Mouse (Mus musculus): ENCODE data around the gene Slc44a3. TPM values are rescaled to one million over a fixed set of nuclear protein-coding genes. Genes with fewer than 3 reads are reported as not detected.
"Not testable (repeated sequence)": the region's sequence is repeated elsewhere in the genome, so short reads cannot be mapped to it uniquely, and the experiment has no call there.

Gene Slc44a3
- polyA plus RNA-seq, 1 experiment: 26.1 TPM

DNA sequence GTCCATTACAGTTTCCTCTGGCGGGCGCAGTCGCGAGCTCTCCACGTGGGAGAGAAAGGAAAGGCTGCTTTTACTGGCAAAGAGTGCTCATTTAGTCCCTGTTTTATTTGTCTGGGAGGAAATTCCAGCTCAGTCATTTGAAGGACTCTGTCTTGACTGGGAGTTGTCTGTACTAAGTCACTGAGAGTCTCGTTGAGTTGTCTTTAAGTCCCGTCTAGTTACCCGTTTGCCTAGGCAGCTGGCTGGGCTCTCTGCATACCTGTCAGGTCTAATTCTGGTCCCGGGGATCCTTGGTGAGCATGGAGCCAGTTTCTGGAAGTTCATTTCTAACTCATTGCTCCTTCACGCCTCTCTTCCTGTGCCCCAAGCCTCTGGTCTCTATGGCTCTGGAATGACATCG, 20.5 kb upstream of the Slc44a3 start:
- no peak for DNase-seq (ENCODE audit: low read depth)

DNA sequence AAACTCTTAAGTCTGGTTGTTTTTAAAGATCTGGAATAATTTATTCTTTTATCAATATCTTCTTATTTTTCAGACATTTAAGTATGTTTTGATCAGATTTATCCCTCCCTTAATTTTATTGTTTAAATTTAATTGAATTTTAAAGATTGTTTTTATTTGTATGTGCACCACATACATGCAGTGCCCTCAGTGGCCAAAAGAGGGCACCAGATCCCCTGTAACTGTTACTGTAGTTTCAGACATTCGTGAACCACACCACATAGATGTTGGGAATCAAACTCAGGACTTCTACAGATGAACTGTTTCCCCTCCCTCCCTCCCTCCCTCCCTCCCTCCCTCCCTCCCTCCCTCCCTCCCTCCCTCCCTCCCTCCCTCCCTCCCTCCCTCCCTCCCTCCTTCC, 18.2 kb upstream of the Slc44a3 start:
- no peak for DNase-seq (ENCODE audit: low read depth)

DNA sequence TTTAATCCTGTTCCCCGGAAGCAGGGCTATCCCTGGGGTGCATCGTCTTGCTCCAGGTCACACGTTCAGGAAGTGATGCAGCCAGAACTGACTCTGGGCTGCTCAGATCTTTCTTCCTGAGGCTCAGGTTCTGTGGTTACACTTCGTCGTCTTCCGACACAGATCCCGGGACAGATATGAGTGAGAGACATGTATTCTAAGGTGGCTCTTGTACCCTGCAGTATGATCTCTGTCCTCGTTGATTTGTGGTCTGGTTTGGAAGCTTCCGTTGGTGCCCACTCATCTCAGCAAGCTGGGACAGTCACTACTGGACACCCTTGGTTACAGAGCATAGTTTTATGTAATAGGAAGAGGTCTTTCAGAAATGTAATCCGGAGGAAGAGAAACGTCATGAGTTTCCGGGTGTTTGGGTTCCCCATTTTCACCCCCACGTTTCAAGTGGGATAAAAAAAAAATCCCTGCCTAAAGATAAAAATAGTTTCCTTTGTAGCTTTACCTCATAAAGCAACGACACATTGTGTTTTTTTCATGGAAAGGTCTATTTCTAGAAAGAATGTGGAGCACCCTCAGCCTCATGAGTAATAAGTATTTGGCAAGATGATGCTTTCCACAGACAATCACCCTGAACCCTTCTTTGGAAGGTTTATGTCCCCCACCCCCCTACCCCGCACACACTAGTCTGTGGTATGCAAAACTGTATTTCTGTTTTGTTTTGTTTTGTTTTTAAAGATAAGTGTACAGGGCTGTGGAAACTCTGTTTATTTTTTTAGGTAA, 15.8 kb upstream of the Slc44a3 start:
- DNase-seq (ENCODE audit: low read depth): no peak

DNA sequence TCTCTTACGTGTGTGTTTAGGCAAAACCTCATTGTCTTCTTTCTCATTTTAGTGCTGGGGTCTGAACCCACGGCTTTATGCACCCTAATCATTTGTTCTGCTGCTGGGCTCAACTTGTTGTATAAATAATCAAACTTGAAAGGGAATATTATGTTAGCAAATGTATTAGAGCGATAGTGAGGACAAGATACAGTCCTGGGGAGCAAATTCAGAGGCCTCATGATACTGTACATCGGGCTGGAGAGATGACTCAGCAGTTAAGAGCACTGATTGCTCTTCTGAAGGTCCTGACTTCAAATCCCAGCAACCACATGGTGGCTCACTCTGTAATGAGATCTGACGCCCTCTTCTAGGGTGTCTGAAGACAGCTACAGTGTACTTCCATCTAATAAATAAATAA, 8.4 kb upstream of the Slc44a3 start:
- DNase-seq (ENCODE audit: low read depth): no peak

DNA sequence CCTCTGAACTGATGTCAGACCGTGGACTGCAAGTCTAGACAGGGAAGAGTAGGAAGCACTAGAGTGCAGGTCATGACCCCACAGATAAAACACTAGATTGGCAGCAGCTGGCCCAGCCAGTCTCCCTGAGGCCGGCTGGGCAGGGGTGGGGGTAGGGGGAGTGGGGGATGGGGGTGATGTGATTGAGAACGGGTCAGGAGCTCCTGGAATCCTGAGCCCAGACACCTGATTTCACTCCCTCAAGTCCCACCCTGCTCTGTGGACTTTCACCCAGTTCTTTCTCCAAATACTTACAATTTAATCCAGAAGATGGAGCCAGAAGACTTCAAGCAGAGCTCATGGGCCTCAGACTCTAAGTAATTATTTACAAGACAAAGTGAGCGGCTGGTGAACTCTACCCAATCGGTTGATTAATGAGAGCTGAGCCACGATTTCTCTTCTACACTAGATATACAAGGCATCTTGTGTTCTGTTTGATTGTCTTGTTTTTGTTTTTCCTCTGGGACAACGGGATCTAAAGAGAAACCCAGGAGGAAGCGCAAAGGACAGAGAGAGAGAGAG, 7.7 kb upstream of the Slc44a3 start:
- no peak for DNase-seq (ENCODE audit: low read depth)

DNA sequence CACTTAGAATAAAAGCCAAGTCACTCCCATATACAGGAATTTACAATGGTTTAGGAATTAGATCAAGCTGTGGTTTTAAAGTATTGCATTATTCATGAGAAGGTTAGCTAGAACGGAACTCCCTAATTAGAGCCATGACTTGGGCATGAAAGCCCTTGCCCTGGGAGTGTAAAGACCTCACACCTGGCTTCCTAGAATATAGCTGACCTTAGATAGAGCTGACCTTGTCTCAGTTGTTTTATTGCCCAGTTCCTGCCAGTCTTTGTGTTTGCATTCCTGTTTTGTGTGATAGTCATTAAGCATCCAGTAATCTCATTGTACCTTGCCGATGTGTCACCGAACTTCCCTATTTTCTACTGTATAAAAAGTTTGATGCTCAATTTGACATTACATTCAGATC, 6.6 kb upstream of the Slc44a3 start:
- DNase-seq (ENCODE audit: low read depth): not testable (repeated sequence)

DNA sequence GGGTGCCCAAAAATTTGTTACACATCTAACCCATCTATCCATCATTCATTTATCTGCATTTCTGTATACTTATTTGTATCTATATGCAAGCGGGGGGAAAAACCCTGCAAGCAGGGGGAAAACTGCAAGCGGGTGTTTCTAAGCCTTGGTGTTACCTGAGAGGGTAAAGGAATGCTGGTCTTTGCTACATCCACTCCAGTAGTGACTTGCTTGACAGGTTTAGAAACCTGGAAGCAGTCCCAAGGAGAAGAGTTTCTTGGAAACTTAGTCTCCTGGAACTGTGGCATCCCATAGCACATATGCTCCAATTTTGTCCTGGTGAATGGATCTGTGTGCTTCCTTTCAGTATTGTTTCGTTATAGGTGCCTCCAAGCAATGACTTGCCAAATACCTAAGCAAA, 5.8 kb upstream of the Slc44a3 start:
- no peak for DNase-seq (ENCODE audit: low read depth)

DNA sequence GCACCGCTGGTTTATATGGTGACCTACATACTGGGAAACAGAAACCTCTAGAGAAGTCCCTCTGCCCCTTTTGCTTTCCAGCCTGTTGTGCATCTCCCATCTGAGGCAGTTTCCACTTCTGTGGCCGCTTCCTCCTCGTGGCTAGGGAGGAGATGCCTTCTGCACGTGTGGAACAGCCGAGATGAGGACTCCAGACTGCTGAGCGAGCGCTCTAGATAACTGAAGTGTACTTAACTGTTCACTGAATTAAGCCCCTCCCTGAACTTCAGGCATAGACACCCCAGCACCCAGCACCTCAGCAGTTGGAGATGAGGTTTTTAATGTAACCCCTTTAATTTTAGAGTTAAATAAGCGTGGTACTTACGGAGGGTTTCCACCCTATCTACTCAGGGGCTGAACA, 4.6 kb upstream of the Slc44a3 start:
- DNase-seq (ENCODE audit: low read depth): no peak

DNA sequence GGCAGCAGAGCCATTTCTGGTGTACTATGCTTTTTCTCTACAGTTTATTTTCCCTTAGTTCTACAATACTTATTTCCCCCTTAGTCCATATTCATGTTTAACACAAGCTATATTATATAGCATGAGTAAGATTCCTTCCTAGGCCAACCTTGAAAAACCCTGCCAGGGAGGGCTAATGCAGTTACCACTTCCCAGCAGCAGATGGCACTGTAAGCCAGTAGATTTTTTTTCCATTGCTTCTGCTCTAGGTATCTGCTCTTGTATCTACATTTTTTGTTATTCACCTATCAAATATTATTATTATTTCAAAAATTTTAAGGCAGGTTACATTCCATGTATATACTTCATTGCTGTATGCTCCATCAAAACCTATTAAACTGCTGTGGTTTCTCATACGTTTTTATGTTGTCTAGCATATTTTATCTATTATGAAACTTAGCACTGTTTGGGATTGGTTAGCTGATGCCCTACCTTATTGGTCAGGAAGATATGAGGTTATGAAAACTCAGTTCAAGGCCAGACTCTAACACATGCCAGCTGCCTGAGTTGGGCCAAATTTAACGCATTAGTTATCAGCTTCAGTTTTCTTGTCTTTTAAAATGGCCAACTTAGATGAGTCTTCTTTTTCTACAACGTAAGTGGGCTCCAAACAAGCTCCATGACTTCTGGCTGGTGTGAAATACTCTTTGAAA, 3.8 kb upstream of the Slc44a3 start:
- DNase-seq (ENCODE audit: low read depth): no peak

DNA sequence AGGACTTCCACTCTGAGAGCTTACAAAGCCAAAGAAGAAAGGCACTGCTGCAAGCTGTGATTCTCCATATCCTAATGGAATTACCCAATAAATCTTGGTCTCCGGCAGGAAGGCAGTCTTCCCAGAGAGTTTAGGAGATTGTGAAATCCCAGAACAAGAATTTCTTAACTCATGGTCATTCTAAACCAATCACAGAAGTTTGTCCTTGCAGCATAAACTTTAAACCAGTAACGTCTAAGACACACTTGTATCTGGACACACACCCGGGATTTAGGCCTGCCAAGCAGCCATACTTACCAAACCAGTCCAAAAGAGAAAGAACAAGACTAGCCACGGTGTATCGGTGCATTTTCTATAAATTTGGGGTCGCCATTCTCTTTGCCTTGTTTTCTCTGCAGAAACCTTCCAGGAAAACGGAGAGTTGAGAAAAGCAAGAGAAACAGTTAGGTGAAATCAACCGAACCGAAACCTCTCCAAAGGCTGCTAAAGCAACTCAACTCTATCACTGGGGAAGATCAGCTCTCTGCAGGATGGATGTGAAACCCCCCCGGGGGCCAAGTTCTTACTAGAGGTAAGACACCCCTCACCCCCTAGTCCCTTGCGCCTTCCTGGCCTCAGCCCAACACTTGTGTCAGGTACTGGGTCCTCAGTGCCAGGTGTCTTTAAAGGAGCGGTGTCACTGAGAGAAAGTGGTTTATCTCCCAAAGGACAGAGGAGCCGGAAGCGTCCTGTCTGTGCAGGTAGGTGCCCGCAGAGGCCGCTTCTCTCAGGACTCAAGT, 645 bp downstream of the Slc44a3 start:
- peak; percentile 93 for DNase-seq (ENCODE audit: low read depth)

DNA sequence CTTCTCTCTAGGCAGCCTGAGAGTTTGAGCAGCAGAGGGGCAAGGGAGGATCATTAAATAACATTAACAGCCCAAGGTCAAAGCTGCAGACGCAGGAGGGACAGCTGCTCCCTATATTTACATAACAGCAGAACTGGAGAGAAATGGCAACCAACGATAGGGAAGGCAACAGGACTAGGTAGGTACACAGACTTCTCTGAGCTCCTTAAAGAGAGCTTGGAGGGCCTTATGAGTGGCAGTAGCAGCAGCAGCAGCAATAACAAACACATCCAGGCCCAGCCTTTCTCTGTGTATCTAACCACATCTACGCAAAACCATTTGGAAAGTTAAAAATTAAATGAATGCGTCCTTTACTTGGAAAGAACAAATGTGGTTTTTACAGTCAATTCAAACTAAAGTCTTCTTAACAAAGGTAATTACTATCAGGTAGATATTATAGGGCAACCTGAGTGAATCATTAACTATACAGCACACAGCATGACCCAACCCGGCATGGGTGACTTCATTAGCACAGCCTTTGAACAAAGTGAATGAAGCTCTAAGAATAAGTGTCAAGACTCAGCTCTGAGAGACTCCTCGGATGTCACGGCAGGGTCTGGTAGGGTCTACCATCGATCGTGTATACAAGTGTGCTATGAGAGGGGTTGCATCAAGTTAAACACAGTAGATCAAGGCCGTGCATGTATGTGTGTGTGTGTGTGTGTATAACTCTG, 1.5 kb downstream of the Slc44a3 start:
- DNase-seq (ENCODE audit: low read depth): no peak

DNA sequence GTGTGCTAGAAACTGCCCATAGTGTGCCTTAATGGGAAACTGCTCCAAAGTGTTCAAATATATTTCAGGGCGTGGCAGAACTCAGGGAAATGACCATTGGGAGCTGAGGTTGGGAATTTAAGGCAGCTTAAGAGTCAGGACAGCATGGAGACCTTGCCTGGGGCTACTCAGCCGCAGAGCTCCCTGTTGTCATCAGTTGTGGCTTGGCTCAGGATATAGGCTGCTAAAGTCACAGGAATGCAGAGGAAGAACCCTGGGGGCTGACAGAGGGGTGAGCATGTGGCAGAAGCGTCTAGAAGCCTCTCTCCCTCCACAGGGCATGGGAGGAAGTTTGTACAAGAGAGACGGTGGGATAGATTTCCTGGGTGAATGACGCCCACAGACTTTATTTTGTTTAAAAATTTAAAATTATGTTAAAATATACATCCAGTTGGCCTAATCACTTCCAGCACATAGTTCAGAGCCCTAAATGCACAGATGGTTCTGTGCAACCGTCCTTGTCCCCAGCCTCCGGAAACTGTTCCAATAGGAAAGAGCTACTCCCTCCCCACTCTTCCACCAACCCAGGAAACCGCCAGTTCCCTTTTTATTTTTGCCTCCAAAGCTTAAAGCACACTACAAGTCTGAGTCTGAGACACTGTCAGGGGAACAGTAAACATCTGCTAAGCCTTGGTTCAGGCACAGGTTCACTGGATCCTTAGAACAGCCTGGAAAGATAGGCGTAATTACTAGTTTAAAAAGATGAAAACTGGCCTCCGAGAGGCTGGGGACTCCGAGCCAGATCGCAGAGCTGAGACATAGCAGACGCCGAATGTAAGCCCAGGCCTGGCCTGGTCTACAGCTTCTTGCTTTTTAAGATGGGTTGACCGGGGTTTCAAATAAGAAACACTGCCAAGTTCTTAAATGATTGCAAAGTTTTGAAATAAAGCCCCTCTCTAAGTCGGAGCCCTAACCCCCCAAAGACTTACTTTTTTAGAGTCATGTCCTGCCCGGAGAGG, 5.8 kb downstream of the Slc44a3 start:
- no peak for DNase-seq (ENCODE audit: low read depth)

DNA sequence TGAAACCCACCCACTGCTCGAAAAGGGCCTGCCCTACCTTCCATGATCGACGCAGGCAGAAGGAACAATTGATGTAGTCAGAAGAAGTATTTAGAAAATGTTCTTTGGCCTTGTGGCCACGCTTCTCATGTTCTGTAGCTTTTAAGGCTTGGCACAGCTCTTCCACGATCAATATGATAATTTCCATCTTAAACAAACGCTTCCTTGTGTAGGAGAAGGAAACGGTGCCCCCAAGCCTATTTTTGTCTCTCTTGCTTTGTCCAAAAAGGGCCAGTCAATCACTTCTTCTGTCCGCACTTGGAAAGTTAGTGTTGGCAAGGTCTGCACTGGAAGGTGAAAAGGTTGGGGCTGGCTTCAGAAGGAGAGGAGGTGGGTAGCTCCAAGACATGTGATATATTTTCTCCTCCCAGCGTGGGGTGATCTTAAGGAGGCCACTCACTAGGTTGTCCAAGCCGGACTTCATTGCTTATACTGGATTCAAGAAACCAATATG, 10.5 kb downstream of the Slc44a3 start:
- DNase-seq (ENCODE audit: low read depth): no peak

DNA sequence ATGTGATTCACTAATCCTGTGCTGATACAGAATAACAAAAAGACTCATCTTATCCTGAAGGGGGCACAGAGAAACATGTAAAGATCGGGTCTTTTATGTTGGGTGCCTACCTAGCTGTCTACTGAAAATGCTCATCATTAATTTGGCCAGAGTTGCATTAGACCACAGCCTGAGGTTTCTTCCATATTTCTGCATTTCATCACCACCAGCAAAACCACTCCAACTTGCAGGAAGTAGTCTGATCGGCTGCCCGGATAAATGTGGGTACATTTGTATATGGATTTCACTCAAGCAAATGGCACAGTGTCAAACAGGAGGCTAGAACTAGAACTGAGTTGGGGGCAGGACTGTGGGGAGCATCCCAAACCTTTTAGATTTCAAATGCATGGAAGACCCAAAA, 11.1 kb downstream of the Slc44a3 start:
- DNase-seq (ENCODE audit: low read depth): no peak

DNA sequence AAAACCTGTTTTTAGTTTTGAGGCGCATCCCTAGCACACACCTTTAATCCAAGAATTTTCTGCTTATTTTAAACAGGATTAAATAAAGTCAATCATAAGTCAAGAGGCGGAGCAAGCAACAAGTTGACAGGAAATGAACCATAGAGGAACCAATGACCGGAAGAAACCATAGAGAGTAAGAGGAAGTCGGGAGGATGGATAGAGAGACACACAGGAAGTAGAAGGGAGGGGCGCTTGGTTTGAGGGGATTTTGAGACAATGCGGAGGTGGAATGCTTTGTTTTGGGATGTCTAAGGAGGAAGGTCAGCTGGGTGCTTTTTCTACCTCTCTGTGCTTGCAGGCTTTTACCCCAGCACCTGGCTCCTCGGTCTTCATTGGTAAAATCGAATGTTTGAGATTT, 15.2 kb downstream of the Slc44a3 start:
- DNase-seq (ENCODE audit: low read depth): no peak

DNA sequence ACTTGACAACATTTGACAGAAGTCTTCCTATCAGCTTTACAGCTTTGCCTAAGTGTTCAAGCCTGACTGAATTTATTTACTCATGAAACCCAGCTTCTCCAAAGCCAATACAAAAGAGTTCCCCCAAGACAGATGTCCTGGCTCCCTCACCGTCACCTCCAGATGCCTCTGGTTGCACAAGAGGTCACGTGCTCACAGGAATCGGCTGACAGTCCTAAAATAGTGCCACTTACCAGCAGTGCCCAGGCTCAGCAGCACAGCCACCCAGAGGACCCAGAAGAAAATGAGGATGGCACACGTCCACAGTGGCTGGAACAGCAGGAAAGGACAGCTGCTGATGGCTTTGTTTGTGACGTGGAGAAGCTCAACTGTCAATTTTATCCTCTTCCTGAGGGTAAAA, 23.1 kb downstream of the Slc44a3 start:
- no peak for DNase-seq (ENCODE audit: low read depth)

DNA sequence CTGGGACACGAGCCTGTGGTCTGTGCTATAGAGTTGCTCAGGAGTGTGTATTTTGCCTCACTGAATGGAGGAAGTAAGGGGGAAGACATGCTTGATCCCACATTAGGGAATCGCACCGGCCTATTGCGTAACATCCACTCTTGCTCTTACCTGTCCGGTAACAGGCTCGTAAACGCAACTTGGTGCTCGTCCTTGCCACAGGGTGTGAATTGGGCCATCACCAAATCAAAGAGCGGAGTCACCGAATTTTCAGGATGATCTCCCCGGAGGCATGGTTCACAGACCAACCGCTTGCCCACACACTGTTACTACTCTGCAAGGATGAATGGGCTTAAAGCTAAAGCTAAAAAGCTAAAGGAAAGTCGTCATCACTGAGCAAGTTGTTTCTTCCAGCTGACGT, 24.5 kb downstream of the Slc44a3 start:
- DNase-seq (ENCODE audit: low read depth): peak; percentile 68

DNA sequence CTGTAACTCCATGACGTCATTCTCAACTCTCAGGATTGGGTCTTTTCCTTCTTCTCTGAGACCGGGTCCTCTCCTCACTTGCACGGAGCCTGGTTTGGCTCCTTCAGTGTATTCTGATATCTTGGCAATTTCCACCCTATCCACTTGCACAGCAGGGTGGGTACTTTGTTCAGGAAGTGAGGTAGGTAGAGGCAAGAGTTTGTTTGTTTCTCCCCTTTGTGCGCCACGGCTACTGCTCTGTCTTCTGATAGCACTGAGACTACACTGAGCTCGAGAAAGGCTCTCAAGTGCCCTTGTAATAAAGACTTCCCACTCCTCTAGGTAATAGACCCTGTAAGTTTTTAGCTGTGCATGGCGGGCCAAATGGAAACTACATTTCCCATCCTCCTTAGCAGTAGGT, 25.4 kb downstream of the Slc44a3 start:
- no peak for DNase-seq (ENCODE audit: low read depth)

DNA sequence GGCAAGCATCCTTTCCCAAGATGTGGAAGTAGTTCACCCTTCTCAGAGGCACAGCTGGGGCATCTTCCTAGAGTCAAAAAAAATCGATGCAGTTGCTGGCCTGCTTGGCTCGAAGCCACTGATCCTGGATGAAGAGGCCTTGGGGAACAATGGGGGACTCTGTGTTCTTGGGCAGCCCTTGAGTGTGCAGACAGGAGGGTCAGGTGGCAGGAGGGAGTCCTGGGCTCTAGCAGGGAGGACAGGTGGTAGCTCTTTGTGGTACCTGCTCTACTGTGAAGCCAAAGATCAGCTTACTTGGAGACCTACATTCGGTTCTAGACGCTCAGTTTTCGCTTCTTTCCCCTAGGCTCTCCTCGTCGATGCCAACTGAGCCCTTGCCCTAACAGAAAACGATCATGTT, 26.0 kb downstream of the Slc44a3 start:
- no peak for DNase-seq (ENCODE audit: low read depth)

DNA sequence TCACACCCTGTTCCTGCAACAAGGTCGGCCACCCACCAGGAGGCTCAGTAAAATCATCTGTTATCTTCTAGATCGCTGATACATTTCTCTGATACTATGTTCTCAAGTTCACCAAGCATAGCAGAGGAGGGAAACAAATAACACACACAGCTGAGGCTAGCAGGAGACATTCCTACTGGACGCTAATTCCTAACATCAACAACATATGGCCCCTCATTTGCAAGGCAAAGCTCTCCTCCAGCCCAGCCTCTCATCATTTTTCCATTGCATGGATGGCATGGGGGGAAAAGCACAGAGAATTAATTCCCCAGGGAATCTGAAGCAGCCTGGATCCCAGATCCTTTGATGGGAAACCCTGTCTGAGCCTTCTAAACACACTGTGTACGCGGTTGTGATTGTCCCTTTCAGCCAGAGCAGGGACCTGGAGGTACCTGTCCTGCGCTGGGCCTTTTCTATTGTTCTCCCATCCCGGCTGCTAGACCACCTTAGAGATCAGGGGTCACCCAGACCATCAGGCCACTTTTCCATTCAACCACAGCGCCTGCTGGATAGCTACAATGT, 27.2 kb downstream of the Slc44a3 start:
- DNase-seq (ENCODE audit: low read depth): no peak
